ENCODE assay signal across 9 mouse cellular contexts in genomic region chr12:8641425-8641735, GRCm38 (mm10). TPM values are rescaled to one million over a fixed set of nuclear protein-coding genes. Genes with fewer than 3 reads are reported as not detected.
DNase-seq lines count a peak whose midpoint lies in the region; ATAC-seq and TF ChIP-seq lines count a peak whose summit lies in the region.
"Had no signal": no experiment of that assay in that cellular context is flagged by ENCODE, and none has a peak within 500 bp of the region (broad histone marks: within the 10 kb centered on the region; RNA-seq: fewer than 3 reads in every experiment).

No protein-coding gene starts in this region.

- H3K9me3 ChIP-seq in lung, postnatal 0 days (ENCODE audit: low read length), result no peaks in the 10 kb centered on the region
- no peaks in the 10 kb centered on the region for H3K9me3 ChIP-seq in intestine, postnatal 0 days (ENCODE audit: control insufficient read depth)

- TF ChIP-seq EP300 in lung, postnatal 0 days (IDR thresholded peaks at IDR 0.05), result no peak

- peak overlapping the region; percentile 55 for H3ac ChIP-seq in myocyte (ENCODE audit: control insufficient read depth, insufficient read length)

- peak overlapping the region; percentile 79 for H3K4me3 ChIP-seq in lung, postnatal 0 days (ENCODE audit: low read depth, low read length)
- H3K4me3 ChIP-seq in intestine, postnatal 0 days (ENCODE audit: low read depth, low read length), result peak overlapping the region; percentile 94
- peak overlapping the region; percentile 46 for H3K4me3 ChIP-seq in myocyte

- no peak overlapping the region for H3K27ac ChIP-seq in lung, postnatal 0 days (ENCODE audit: low read length)
- no peak overlapping the region for H3K27ac ChIP-seq in intestine, postnatal 0 days (ENCODE audit: low read depth, low read length)

- H3K9ac ChIP-seq in lung, postnatal 0 days (replicated peaks; ENCODE audit: low read depth), result peak overlapping the region; percentile 88
- peak overlapping the region; percentile 81 for H3K9ac ChIP-seq in intestine, postnatal 0 days (ENCODE audit: low read depth, low read length)

- no peaks in the 10 kb centered on the region for H3K27me3 ChIP-seq in lung, postnatal 0 days (replicated peaks; ENCODE audit: insufficient read depth, low read length)
- no peaks in the 10 kb centered on the region for H3K27me3 ChIP-seq in intestine, postnatal 0 days (replicated peaks; ENCODE audit: control insufficient read depth, insufficient read depth, low read length)
- H3K27me3 ChIP-seq in myocyte (ENCODE audit: control insufficient read depth, insufficient read depth, insufficient read length), result no peaks in the 10 kb centered on the region

- WGBS in lung, postnatal 0 days, result 4% methylated on average over 10 of the region's 10 CpGs
- WGBS in intestine, postnatal 0 days, result 9% methylated on average over 10 of the region's 10 CpGs

- no peaks in the 10 kb centered on the region for H3K4me1 ChIP-seq in lung, postnatal 0 days (ENCODE audit: insufficient read depth, low read depth, low read length)
- H3K4me1 ChIP-seq in intestine, postnatal 0 days (replicated peaks; ENCODE audit: control insufficient read depth, insufficient read depth, low read length), result no peaks in the 10 kb centered on the region

- ATAC-seq in cerebellum, adult (ENCODE audit: insufficient number of reproducible peaks, low FRiP score, low TSS enrichment), result peak; percentile 22; the same call in 1 of the 2 replicates
- ATAC-seq in lung, postnatal 0 days, result no peak
- no peak for ATAC-seq in intestine, postnatal 0 days

- DNase-seq in cerebellum, adult 9-10 months, result no peak
- no peak for DNase-seq in lung, postnatal 0 days (ENCODE audit: low spot score)
- no peak for DNase-seq in lung, postnatal 36 days
- no peak for DNase-seq in ovary, postnatal 10 days (ENCODE audit: low spot score)
- DNase-seq in layer of hippocampus, adult 8-10 months (ENCODE audit: low spot score in 2 of 2), result no peak

- no peak for TF ChIP-seq CTCF in lung, postnatal 0 days (IDR thresholded peaks at IDR 0.05)
- TF ChIP-seq CTCF in intestine, postnatal 0 days (IDR thresholded peaks at IDR 0.05; ENCODE audit: low read depth), result no peak

- no peak for TF ChIP-seq POLR2A in myocyte (IDR thresholded peaks at IDR 0.05; ENCODE audit: insufficient read length, low read depth)

- H3K4me2 ChIP-seq in lung, postnatal 0 days (replicated peaks; ENCODE audit: low read depth, low read length), result peak overlapping the region; percentile 64
- H3K4me2 ChIP-seq in intestine, postnatal 0 days (replicated peaks; ENCODE audit: low read depth), result peak overlapping the region; percentile 72
- peak overlapping the region; percentile 79 for H3K4me2 ChIP-seq in myocyte (ENCODE audit: low read depth)

- no peaks in the 10 kb centered on the region for H3K79me2 ChIP-seq in myocyte (ENCODE audit: control insufficient read depth, insufficient read depth)

- no peaks in the 10 kb centered on the region for H3K36me3 ChIP-seq in lung, postnatal 0 days (ENCODE audit: insufficient read depth, low read length)
- no peaks in the 10 kb centered on the region for H3K36me3 ChIP-seq in intestine, postnatal 0 days (ENCODE audit: control insufficient read depth, insufficient read depth)
- H3K36me3 ChIP-seq in myocyte (ENCODE audit: control insufficient read depth, insufficient read depth), result no peaks in the 10 kb centered on the region

TF ChIP-seq in myocyte, 11 proteins besides CTCF, POLR2A, EP300 and RAD21:
- TF ChIP-seq MYOD1 (IDR thresholded peaks at IDR 0.05; ENCODE audit: control insufficient read depth in 1 of 3, insufficient read length in 2 of 3, low read depth in 2 of 3) (no peak), E2F4 (IDR thresholded peaks at IDR 0.05; ENCODE audit: insufficient read depth) (no peak), USF1 (IDR thresholded peaks at IDR 0.05; ENCODE audit: low read depth) (no peak), SRF (IDR thresholded peaks at IDR 0.05; ENCODE audit: control insufficient read depth, insufficient read length, low read depth) (no peak)

RNA-seq across cellular contexts. Expression of gene Pum2, which starts 32.6 kb away (rescaled TPM):
- polyA plus RNA-seq in lung, postnatal 0 days (2015; fragmentation: Nextera tagmentation; extraction: Ambion mirVana), result 26.9 and 31.3 TPM in 2 replicates
- 22.7 and 23.6 TPM in 2 replicates for polyA plus RNA-seq in intestine, postnatal 0 days (2015; fragmentation: Nextera tagmentation; extraction: Ambion mirVana)
- polyA plus RNA-seq in myocyte (2012; fragmentation: generic; extraction: Trizol), result 17.8 TPM
- total RNA-seq in layer of hippocampus, adult 8-10 months (2022), result 100 to 1,000 TPM; 170 to 200 (median 188) TPM

RNA-seq across cellular contexts. Expression of gene Slc7a15, which starts 42.5 kb away (rescaled TPM):
- not detected in 2 replicates for polyA plus RNA-seq in lung, postnatal 0 days (2015; fragmentation: Nextera tagmentation; extraction: Ambion mirVana)
- 5.7 TPM in 2 replicates for polyA plus RNA-seq in intestine, postnatal 0 days (2015; fragmentation: Nextera tagmentation; extraction: Ambion mirVana)
- polyA plus RNA-seq in myocyte (2012; fragmentation: generic; extraction: Trizol), result 0.06 TPM
- total RNA-seq in layer of hippocampus, adult 8-10 months (2022), result not detected
- total RNA-seq: common myeloid progenitor, adult 5-6 weeks had no signal
